Mouse (Mus musculus) hindbrain, embryonic 15.5 days (tissue): ENCODE measurements around the gene Klra5. TPM values are rescaled to one million over a fixed set of nuclear protein-coding genes. Genes with fewer than 3 reads are reported as not detected.
"Not testable (repeated sequence)": the region's sequence is repeated elsewhere in the genome, so short reads cannot be mapped to it uniquely, and the experiment has no call there.

Experiments
- ATAC-seq: fragments of 200-750 bp; cut with Nextera tagmentation; 2 replicates; pipeline ENCODE4 v1.8.0; 2017; ENCODE audit warnings: low read depth, moderate number of reproducible peaks, moderate TSS enrichment; ENCODE audit not compliant: low FRiP score
- H3K27ac ChIP-seq: fragments of 300-500 bp; sonication (generic); replicated peaks from 2 replicates; pipeline ENCODE4 v1.5.1; 2015; ENCODE audit warnings: mild to moderate bottlenecking, inconsistent platforms
- H3K27me3 ChIP-seq: fragments of 300-500 bp; sonication (generic); 2 replicates; pipeline ENCODE4 v1.6.1; 2015; ENCODE audit warnings: control low read depth, inconsistent platforms
- H3K36me3 ChIP-seq: fragments of 300-500 bp; sonication (generic); 2 replicates; pipeline ENCODE4 v1.6.1; 2015; ENCODE audit warnings: control low read depth, inconsistent platforms
- H3K4me1 ChIP-seq: fragments of 300-500 bp; sonication (generic); replicated peaks from 2 replicates; pipeline ENCODE4 v1.6.1; 2015; ENCODE audit warnings: control low read depth, inconsistent platforms
- H3K4me2 ChIP-seq: fragments of 300-500 bp; sonication (generic); 2 replicates; pipeline ENCODE4 v1.6.1; 2015; ENCODE audit warnings: moderate library complexity, mild to moderate bottlenecking, inconsistent platforms
- H3K4me3 ChIP-seq: fragments of 300-500 bp; sonication (generic); 2 replicates; pipeline ENCODE4 v1.5.1; 2015; ENCODE audit warnings: mild to moderate bottlenecking, inconsistent platforms
- H3K9ac ChIP-seq: fragments of 300-500 bp; sonication (generic); 2 replicates; pipeline ENCODE4 v1.6.1; 2015; ENCODE audit warnings: inconsistent platforms
- H3K9me3 ChIP-seq: fragments of 300-500 bp; sonication (generic); 2 replicates; pipeline ENCODE4 v1.6.1; 2016; ENCODE audit warnings: control low read depth, inconsistent platforms
- WGBS: fragments of 180-500 bp; shearing (Covaris S2); methylation state at CpG from one replicate; pipeline ENCODE4 v1.1.7; 2015; 5-methylcytosine and 5-hydroxymethylcytosine counted together
- polyA plus RNA-seq: library from polyadenylated mRNA; unstranded; fragments of >200 nt; fragmentation: Nextera tagmentation; extraction: Ambion mirVana; gene quantifications from 2 replicates; pipeline ENCODE4 v1.2.1, GENCODE M21; 2015

Klra5 gene
- not detected in 2 replicates for polyA plus RNA-seq

DNA sequence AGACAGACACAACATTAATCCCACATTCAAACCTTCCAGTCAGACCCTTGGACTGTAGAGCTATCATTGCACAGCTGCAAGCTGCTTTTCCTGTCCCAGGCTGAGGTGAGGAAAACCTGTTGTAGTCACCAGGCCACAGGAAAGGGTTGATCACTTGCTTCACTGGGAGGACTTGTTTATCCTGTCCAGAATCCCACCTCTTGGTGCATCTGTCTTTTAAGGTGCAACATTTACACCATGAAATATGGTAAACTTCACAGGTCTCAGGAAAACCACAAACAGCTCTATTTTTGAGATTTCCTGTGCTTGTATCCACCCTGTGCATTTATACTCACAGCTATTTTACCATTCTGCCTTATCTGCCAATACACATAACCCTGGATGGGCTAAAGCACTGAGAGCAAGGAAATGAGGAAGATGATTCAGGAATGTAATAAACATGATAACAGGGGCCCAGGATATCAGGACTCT is at the start of gene Klra5:
Klra5 (minus strand) TSS at position 175 of the 471 bp plus-strand sequence.
- not testable (repeated sequence) for H3K4me1 ChIP-seq, H3K27me3 ChIP-seq, H3K9ac ChIP-seq, H3K36me3 ChIP-seq, H3K4me3 ChIP-seq, H3K27ac ChIP-seq, ATAC-seq, H3K4me2 ChIP-seq
- peaks cover 11% of the 10 kb centered on the region; the same call in 1 of the 2 replicates for H3K9me3 ChIP-seq

- 89% methylated on average over 1 of the region's 1 CpGs for WGBS
- Histone ChIP-seq H3K4me2 (no peak overlapping the region), H3K9ac (no peak overlapping the region), H3K27ac (no peak overlapping the region), H3K9me3 (peaks cover 11% of the 10 kb centered on the region; the same call in 1 of the 2 replicates), H3K27me3 (no peaks in the 10 kb centered on the region), H3K4me1 (no peaks in the 10 kb centered on the region), H3K4me3 (no peak overlapping the region), H3K36me3 (no peaks in the 10 kb centered on the region)
- no peak for ATAC-seq
These were observed 454 bp downstream of the Klra5 start for GRCm38 (mm10) chr6:129916996-129917395.

- 88% methylated on average over 2 of the region's 2 CpGs for WGBS
- no peaks in the 10 kb centered on the region for H3K36me3 ChIP-seq
- no peaks in the 10 kb centered on the region for H3K27me3 ChIP-seq
- H3K9ac ChIP-seq, result no peak overlapping the region
- ATAC-seq, result no peak
- H3K27ac ChIP-seq, result no peak overlapping the region
- H3K4me2 ChIP-seq, result no peak overlapping the region
- H3K4me1 ChIP-seq, result no peaks in the 10 kb centered on the region
- H3K9me3 ChIP-seq, result peaks cover 16% of the 10 kb centered on the region
- H3K4me3 ChIP-seq, result no peak overlapping the region
These were observed 34.9 kb downstream of the Klra5 start for GRCm38 (mm10) chr6:129882525-129882924.

DNA sequence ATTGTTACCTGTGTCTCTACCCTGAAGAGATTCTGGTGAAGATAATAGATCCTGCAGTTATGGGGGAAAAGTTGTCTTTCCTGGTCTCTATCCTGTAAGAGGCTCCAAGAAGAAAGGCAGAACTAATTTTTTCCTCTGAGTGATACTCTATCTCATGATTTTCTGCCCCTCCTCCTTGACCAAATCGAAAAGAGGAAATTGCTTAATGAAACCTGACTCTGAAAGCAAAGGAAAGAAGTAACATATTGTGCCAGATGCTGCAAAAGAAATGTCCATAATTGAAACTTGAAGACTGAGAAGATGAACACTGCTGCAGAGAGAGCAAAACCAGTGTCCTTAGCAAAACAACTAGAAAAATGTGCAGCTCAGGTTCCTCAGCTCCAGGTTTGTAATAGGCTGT is 40.9 kb downstream of the Klra5 start, which contains the start of gene Klra17:
Klra17 (minus strand) TSS at position 124 of the 400 bp plus-strand sequence.
- H3K27me3 ChIP-seq, result no peaks in the 10 kb centered on the region
- H3K9me3 ChIP-seq, result peaks cover 5% of the 10 kb centered on the region; the same call in 1 of the 2 replicates
- no peak within 1 kb of the TSS for H3K4me2 ChIP-seq
- 67% methylated on average over 1 of the region's 1 CpGs for WGBS
- H3K4me1 ChIP-seq, result no peaks in the 10 kb centered on the region
- no peak for ATAC-seq
- no peak within 1 kb of the TSS for H3K4me3 ChIP-seq
- no peak within 1 kb of the TSS for H3K27ac ChIP-seq
- H3K36me3 ChIP-seq, result no peaks in the 10 kb centered on the region
- no peak within 1 kb of the TSS for H3K9ac ChIP-seq

- H3K9ac ChIP-seq, H3K4me3 ChIP-seq, H3K27ac ChIP-seq, ATAC-seq, H3K36me3 ChIP-seq, H3K9me3 ChIP-seq, H3K4me1 ChIP-seq, H3K27me3 ChIP-seq, H3K4me2 ChIP-seq: not testable (repeated sequence)
- no CpG with 5 or more reads among the region's 3 CpGs for WGBS
These were observed 55.1 kb downstream of the Klra5 start, which contains the start of gene Gm17631 for GRCm38 (mm10) chr6:129862349-129862748. Gm17631 (plus strand) TSS chr6:129862649.

Other genes with a start within 250 kb of the Klra5 start
- gene Klrc1, start 238.7 kb downstream of the Klra5 start, polyA plus RNA-seq, result not detected in 2 replicates
- gene Klri1, start 200.5 kb downstream of the Klra5 start, polyA plus RNA-seq, result 0.20 and 0.31 TPM in 2 replicates
- not detected in 2 replicates for gene Klri2, start 177.2 kb downstream of the Klra5 start, polyA plus RNA-seq
- gene Gm156, start 133.4 kb downstream of the Klra5 start, polyA plus RNA-seq, result not detected in 2 replicates
- not detected in 2 replicates for gene Gm17631, start 55.0 kb downstream of the Klra5 start, polyA plus RNA-seq
- gene Klra17, start 41.0 kb downstream of the Klra5 start, polyA plus RNA-seq, result not detected in 2 replicates
- gene Klra6, start 109.3 kb upstream of the Klra5 start, polyA plus RNA-seq, result not detected in 2 replicates
- not detected in 2 replicates for gene Klra4, start 149.6 kb upstream of the Klra5 start, polyA plus RNA-seq
- gene Klra8, start 212.2 kb upstream of the Klra5 start, polyA plus RNA-seq, result not detected in 2 replicates